Mouse (Mus musculus): ENCODE measurements around the gene Ralgapa2.

DNA sequence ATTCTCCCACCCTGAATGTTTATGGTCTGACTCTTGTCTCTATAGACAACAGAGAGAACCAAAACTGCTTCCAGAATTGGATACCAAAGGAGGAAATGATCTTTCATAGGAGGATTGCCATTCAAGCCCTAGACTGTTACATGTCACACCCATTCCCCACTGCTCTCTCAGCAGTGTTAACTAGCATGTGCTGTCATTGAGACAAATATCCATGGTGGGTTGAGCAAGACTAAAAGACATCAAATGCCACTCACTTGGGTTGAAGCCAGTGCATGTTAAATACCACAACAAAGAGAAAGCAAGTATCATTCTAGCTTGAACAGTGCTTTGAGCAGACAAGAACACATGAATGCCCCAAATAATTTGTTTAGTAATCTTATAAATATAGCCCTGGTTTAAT is 249.2 kb downstream of the Ralgapa2 start:
- TF ChIP-seq EP300 (IDR thresholded peaks at IDR 0.05; ENCODE audit: low read depth in 1 of 2, low read length in 2 of 2) (no peak), ETS1 (IDR thresholded peaks at IDR 0.05; ENCODE audit: low read depth, low read length) (no peak), USF1 (IDR thresholded peaks at IDR 0.05; ENCODE audit: low read depth, low read length) (no peak), HCFC1 (IDR thresholded peaks at IDR 0.05; ENCODE audit: low read depth, low read length) (no peak), CTCF (IDR thresholded peaks at IDR 0.05 in 2 of 3, conservative IDR thresholded peaks at IDR 0.05 in 1 of 3; ENCODE audit: control insufficient read depth in 1 of 3, insufficient read depth in 1 of 3, low read depth in 2 of 3, low read length in 3 of 3, poor library complexity in 1 of 3, severe bottlenecking in 1 of 3) (no peak), POLR2A (IDR thresholded peaks at IDR 0.05; ENCODE audit: control insufficient read depth in 1 of 2, insufficient read depth in 1 of 2, low read depth in 1 of 2, low read length in 2 of 2, poor library complexity in 1 of 2) (no peak), MAX (IDR thresholded peaks at IDR 0.05; ENCODE audit: low read length) (no peak), E2F4 (IDR thresholded peaks at IDR 0.05; ENCODE audit: borderline replicate concordance, low read depth, low read length) (no peak), MYC (IDR thresholded peaks at IDR 0.05; ENCODE audit: low read depth, low read length) (no peak)
